Comparison of ENCODE assay signal across 22 mouse cellular contexts in the genomic region with DNA sequence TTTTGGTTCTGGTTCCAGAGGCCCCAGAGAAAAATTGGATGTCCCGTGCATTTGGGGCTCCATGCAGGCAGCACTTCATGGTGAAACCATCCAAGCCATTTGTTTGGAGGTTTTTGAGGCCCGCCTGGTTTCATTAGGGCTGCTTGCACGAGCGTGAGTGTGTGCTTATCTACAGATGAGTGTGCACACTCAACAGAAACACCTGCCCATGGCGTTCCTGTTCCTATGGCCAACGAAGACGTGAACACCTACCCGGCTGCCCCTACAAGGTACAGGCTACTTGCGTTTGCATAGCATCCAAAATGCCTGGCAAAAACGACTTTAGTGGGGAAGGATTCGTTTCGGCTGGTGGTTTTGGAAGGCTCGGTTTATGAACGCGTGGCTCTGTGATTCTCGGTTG. TPM values are rescaled to one million over a fixed set of nuclear protein-coding genes. Genes with fewer than 3 reads are reported as not detected.
A peak's percentile ranks its signal among the peaks of the same experiment; 100 is the strongest.
DNase-seq lines count a peak whose midpoint lies in the region; ATAC-seq and TF ChIP-seq lines count a peak whose summit lies in the region.
"Had no signal": no experiment of that assay in that cellular context is flagged by ENCODE, and none has a peak within 500 bp of the region (broad histone marks: within the 10 kb centered on the region; RNA-seq: fewer than 3 reads in every experiment).

No protein-coding gene starts in this region.

- ATAC-seq in midbrain, embryonic 11.5 days (ENCODE audit: low FRiP score), result no peak
- no peak for ATAC-seq in midbrain, postnatal 0 days (ENCODE audit: low FRiP score)
- ATAC-seq: activated CD4-positive, CD25-positive, alpha-beta regulatory T cell, adult 4 months; forebrain, embryonic 13.5 days; forebrain, embryonic 15.5 days; forebrain, postnatal 0 days; Patski had no signal

- H3K9ac ChIP-seq in midbrain, embryonic 11.5 days (ENCODE audit: low read length), result no peak overlapping the region
- H3K9ac ChIP-seq in midbrain, postnatal 0 days (replicated peaks; ENCODE audit: low read length, poor library complexity, severe bottlenecking), result no peak overlapping the region
- H3K9ac ChIP-seq: embryonic facial prominence, embryonic 12.5 days; forebrain, embryonic 13.5 days; forebrain, embryonic 15.5 days; forebrain, postnatal 0 days had no signal

- H3K27ac ChIP-seq in midbrain, embryonic 11.5 days (ENCODE audit: low read depth, low read length), result no peak overlapping the region
- H3K27ac ChIP-seq in midbrain, postnatal 0 days (ENCODE audit: low read depth, low read length), result no peak overlapping the region
- H3K27ac ChIP-seq in embryonic facial prominence, embryonic 10.5 days (replicated peaks), result 0 out of 2 replicates have a peak overlapping the region, but pooled peaks have one; percentile 15
- H3K27ac ChIP-seq: embryonic facial prominence, embryonic 12.5 days; forebrain, embryonic 13.5 days; forebrain, embryonic 15.5 days had no signal

- no peaks in the 10 kb centered on the region for H3K27me3 ChIP-seq in midbrain, embryonic 11.5 days (ENCODE audit: control insufficient read depth, insufficient read depth, low read length)
- no peaks in the 10 kb centered on the region for H3K27me3 ChIP-seq in midbrain, postnatal 0 days (ENCODE audit: insufficient read depth, low read length)
- no peaks in the 10 kb centered on the region for H3K27me3 ChIP-seq in E14TG2a.4 (ENCODE audit: insufficient read depth, low read length)
- no peaks in the 10 kb centered on the region for H3K27me3 ChIP-seq in embryonic facial prominence, embryonic 10.5 days (replicated peaks; ENCODE audit: low read depth, poor library complexity, severe bottlenecking)
- H3K27me3 ChIP-seq: embryonic facial prominence, embryonic 12.5 days; forebrain, embryonic 13.5 days; forebrain, embryonic 15.5 days; Patski had no signal

- TF ChIP-seq CTCF in midbrain, postnatal 0 days (IDR thresholded peaks at IDR 0.05), result no peak
- no peak for TF ChIP-seq CTCF in E14TG2a.4 (conservative IDR thresholded peaks at IDR 0.05; ENCODE audit: low read length)

- peaks cover 9% of the 10 kb centered on the region for H3K4me1 ChIP-seq in midbrain, embryonic 11.5 days (ENCODE audit: control insufficient read depth, insufficient read depth, low read length)
- H3K4me1 ChIP-seq in midbrain, postnatal 0 days (ENCODE audit: insufficient read depth, low read length), result no peaks in the 10 kb centered on the region
- H3K4me1 ChIP-seq in E14TG2a.4 (replicated peaks; ENCODE audit: low read depth, low read length), result peaks cover 75% of the 10 kb centered on the region
- H3K4me1 ChIP-seq in embryonic facial prominence, embryonic 10.5 days, result peaks cover 19% of the 10 kb centered on the region
- H3K4me1 ChIP-seq: forebrain, embryonic 15.5 days had no signal

- no peak overlapping the region for H3K4me2 ChIP-seq in midbrain, embryonic 11.5 days
- H3K4me2 ChIP-seq in midbrain, postnatal 0 days (ENCODE audit: low read depth, low read length, poor library complexity, severe bottlenecking), result no peak overlapping the region
- H3K4me2 ChIP-seq: embryonic facial prominence, embryonic 12.5 days; forebrain, embryonic 13.5 days; forebrain, embryonic 15.5 days had no signal

- WGBS in midbrain, embryonic 11.5 days, result 93% methylated on average over 16 of the region's 16 CpGs
- WGBS in midbrain, postnatal 0 days, result 93% methylated on average over 16 of the region's 16 CpGs
- 93% methylated on average over 16 of the region's 16 CpGs for WGBS in embryonic facial prominence, embryonic 10.5 days

- H3K4me3 ChIP-seq in midbrain, embryonic 11.5 days (ENCODE audit: low read depth, low read length), result no peak overlapping the region
- no peak overlapping the region for H3K4me3 ChIP-seq in midbrain, postnatal 0 days (ENCODE audit: low read depth, low read length)
- peak overlapping the region; percentile 63 for H3K4me3 ChIP-seq in E14TG2a.4 (replicated peaks; ENCODE audit: low read length)
- no peak overlapping the region for H3K4me3 ChIP-seq in embryonic facial prominence, embryonic 10.5 days
- H3K4me3 ChIP-seq: embryonic facial prominence, embryonic 12.5 days; forebrain, embryonic 13.5 days; forebrain, embryonic 15.5 days had no signal

- peak; percentile 57 for DNase-seq in midbrain, embryonic 11.5 days (ENCODE audit: low spot score, missing footprints)
- no peak for DNase-seq in midbrain, postnatal 0 days (ENCODE audit: low spot score)
- no peak for DNase-seq in embryonic facial prominence, embryonic 10.5 days (ENCODE audit: low spot score)
- no peak for DNase-seq in lung, postnatal 36 days
- DNase-seq in liver, result no peak
- DNase-seq: adrenal gland, adult 8-10 months; adrenal gland, postnatal 14 days; adrenal gland, postnatal 36 days; cerebellum, adult 11 months; cerebellum, adult 8-10 months; cerebellum, adult 9-11 months; cerebellum, postnatal 14 days; cerebellum, postnatal 36 days; embryo, embryonic 11 days; forebrain, postnatal 0 days had no signal

- H3K9me3 ChIP-seq in midbrain, embryonic 11.5 days (ENCODE audit: control insufficient read depth, low read length), result no peaks in the 10 kb centered on the region; the same call in 1 of the 2 replicates
- H3K9me3 ChIP-seq in midbrain, postnatal 0 days (ENCODE audit: low read length), result no peaks in the 10 kb centered on the region
- H3K9me3 ChIP-seq in E14TG2a.4 (ENCODE audit: low read length), result no peaks in the 10 kb centered on the region
- H3K9me3 ChIP-seq in embryonic facial prominence, embryonic 10.5 days, result peaks cover 3% of the 10 kb centered on the region; the same call in 1 of the 2 replicates
- H3K9me3 ChIP-seq: embryonic facial prominence, embryonic 12.5 days; forebrain, embryonic 13.5 days; G1E had no signal

- H3K36me3 ChIP-seq in midbrain, embryonic 11.5 days (ENCODE audit: control insufficient read depth, insufficient read depth, low read length), result no peaks in the 10 kb centered on the region
- no peaks in the 10 kb centered on the region for H3K36me3 ChIP-seq in midbrain, postnatal 0 days (ENCODE audit: insufficient read depth, low read length)
- peaks cover 4% of the 10 kb centered on the region; the same call in 1 of the 2 replicates for H3K36me3 ChIP-seq in E14TG2a.4 (ENCODE audit: insufficient read depth, low read length)
- H3K36me3 ChIP-seq in embryonic facial prominence, embryonic 10.5 days (replicated peaks), result no peaks in the 10 kb centered on the region
- H3K36me3 ChIP-seq: embryonic facial prominence, embryonic 12.5 days; forebrain, embryonic 15.5 days; G1E had no signal

RNA-seq across cellular contexts. Expression of a gene that starts 13.3 kb away (rescaled TPM):
- polyA plus RNA-seq in midbrain, embryonic 11.5 days (2014; fragmentation: Nextera tagmentation; extraction: Ambion mirVana), result 148 and 150 TPM in 2 replicates
- total RNA-seq in midbrain, postnatal 0 days (2014; rRNA removed), result 74.8 and 91.0 TPM in 2 replicates
- polyA plus RNA-seq in midbrain, postnatal 0 days (2015; fragmentation: Nextera tagmentation; extraction: Ambion mirVana), result 108 and 110 TPM in 2 replicates
- 158 and 159 TPM in 2 replicates for polyA plus RNA-seq in embryonic facial prominence, embryonic 10.5 days (2016; fragmentation: Nextera tagmentation; extraction: Ambion mirVana)
